Mouse (Mus musculus) left cerebral cortex, adult 2 months (tissue): Measurements from ENCODE around the gene Gm43552. TPM values are rescaled to one million over a fixed set of nuclear protein-coding genes. Genes with fewer than 3 reads are reported as not detected.
A peak's percentile ranks its signal among the peaks of the same experiment; 100 is the strongest.

Source experiments
- DNase-seq, 2 experiments: peaks; one replicate each; pipeline ENCODE4 v3.0.0; 2021 to 2022; ENCODE audit warnings: low spot score in 2 of 2, mixed read lengths in 1 of 2; ENCODE audit errors: extremely low spot score in 1 of 2
- H3K27ac ChIP-seq: fragments of 200-600 bp; 2 replicates; pipeline ENCODE4 v1.8.1; 2022
- H3K4me3 ChIP-seq: fragments of 200-600 bp; 2 replicates; pipeline ENCODE4 v1.8.1; 2022
- CTCF ChIP-seq: fragments of 200-600 bp; IDR thresholded peaks from 2 replicates; pipeline ENCODE4 v1.8.1; 2022; ENCODE audit warnings: antibody characterized with exemption, mild to moderate bottlenecking, moderate library complexity
- intact Hi-C: fragments of 180-260 bp; cut with DNase I; formaldehyde crosslinking; loops from one replicate; pipeline ENCODE4 v1.15.1; 2025
- total RNA-seq, 2 experiments: library from RNA; stranded (reverse); gene quantifications; 2 replicates each; pipeline ENCODE4 v1.2.3; 2021

The Gm43552 gene
- total RNA-seq, 2 experiments from 2014 or later, result not detected

- TF ChIP-seq CTCF, result no peak; the same call in 1 of the 2 replicates
- intact Hi-C loops, result no loop called here
- Histone ChIP-seq H3K27ac (no peak overlapping the region), H3K4me3 (no peak overlapping the region)
- no peak for DNase-seq
Observed at GRCm38 (mm10) chr5:65525674-65526443, 33.2 kb upstream of the Gm43552 start.

- no peak for DNase-seq
- intact Hi-C loops, result no loop called here
- TF ChIP-seq CTCF, result no peak
- Histone ChIP-seq H3K4me3 (no peak overlapping the region), H3K27ac (no peak overlapping the region)
Observed at GRCm38 (mm10) chr5:65524831-65525230, 32.2 kb upstream of the Gm43552 start.

DNA sequence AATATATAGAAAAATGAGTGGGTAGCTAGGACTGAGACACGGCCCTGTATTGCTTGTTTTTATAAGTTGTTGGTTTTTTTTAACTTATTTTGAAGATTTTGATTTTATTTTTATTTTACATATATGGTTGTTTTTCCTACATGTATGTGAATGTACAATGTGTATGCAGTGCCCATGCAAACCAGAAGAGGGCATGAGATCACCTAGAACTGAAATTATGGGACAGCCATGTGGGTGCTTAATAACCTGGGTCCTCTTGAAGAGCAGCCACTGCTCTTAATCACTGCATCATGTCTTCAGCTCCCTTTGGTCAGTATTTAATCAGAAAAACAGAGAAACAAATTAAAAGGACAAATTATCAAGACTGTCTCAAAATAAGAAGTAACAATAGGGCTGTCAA lies 29.2 kb upstream of the Gm43552 start:
- Histone ChIP-seq H3K27ac (no peak overlapping the region), H3K4me3 (no peak overlapping the region)
- intact Hi-C loops, result no loop called here
- TF ChIP-seq CTCF, result peak; percentile 16; the same call in 1 of the 2 replicates
- no peak for DNase-seq

DNA sequence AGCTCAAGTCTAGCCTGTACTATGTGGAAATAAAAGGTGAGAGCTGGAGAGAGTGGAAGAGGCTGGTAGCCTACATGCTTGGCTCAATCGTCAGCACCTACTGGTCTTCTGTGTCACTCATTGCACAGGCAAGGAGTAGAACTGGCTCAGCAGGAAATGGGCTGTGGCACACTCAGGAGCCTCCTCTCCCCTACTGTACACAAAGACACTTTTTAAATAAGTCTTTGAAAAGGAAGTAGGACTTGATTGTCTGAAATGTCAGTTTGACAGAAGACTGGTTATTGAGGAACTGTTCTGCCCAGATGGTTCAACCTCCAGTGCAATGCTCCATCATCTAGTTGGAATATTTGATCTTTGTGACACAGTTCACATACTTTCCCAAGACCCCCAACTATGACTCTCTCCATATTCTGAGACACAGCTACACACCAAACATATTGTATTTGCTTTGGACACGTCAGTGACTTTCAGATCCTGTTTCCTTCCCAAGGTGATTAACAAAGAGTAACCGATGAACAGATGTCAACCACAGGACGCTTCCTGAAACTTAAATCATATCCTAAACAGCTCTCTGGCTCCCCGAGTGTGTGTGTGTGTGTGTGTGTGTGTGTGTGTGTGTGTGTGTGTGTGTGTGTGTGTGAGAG lies 22.1 kb upstream of the Gm43552 start:
- H3K4me3 ChIP-seq, result no peak overlapping the region
- no peak for DNase-seq
- intact Hi-C loops, result no loop called here
- TF ChIP-seq CTCF, result no peak
- H3K27ac ChIP-seq, result no peak overlapping the region

DNA sequence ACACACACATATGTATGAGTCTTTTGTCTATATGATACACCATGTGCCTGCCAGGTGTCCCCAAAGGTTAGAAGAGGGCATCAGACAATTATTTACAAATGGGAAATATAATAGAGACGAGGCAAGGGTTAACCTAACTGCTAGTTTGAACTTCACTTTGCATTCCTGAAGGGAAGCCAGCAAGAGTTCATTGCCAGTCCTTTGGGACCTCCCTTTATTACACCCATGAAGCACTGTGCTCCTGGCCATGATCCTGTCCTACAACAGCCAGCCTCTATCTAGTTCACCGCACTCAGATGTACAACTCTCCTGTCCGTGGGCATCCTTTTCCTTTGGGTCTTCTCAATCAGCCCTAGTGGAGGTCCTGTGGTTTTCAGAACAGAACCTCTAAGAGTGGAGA lies 20.9 kb upstream of the Gm43552 start:
- Histone ChIP-seq H3K4me3 (no peak overlapping the region), H3K27ac (no peak overlapping the region)
- no peak for DNase-seq
- intact Hi-C loops, result no loop called here
- no peak for TF ChIP-seq CTCF

- Histone ChIP-seq H3K27ac (no peak overlapping the region), H3K4me3 (no peak overlapping the region)
- TF ChIP-seq CTCF, result no peak
- intact Hi-C loops, result no loop called here
- no peak for DNase-seq
Observed at GRCm38 (mm10) chr5:65508395-65508794, 15.8 kb upstream of the Gm43552 start.

DNA sequence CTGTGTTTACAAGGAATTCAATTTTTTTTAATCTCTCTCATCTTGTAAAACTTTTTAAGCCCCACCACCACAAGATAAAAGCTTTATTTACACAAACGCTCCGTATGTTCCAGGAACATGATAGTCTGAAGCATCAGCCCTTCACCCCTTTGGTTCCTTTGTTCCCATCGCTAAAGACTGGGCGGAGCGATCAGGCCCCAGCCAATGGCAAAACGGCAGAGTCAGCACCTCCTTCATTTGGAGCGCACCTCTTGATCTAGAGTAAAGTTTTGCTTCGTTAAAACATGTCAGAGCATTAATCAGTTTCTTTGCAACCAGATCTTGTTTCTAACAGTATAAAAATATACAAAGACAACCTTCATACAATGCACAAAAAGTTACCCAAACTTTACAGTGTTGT lies 13.2 kb upstream of the Gm43552 start:
- H3K4me3 ChIP-seq, result no peak overlapping the region
- DNase-seq, result no peak
- intact Hi-C loops, result no loop called here
- H3K27ac ChIP-seq, result no peak overlapping the region
- no peak for TF ChIP-seq CTCF

DNA sequence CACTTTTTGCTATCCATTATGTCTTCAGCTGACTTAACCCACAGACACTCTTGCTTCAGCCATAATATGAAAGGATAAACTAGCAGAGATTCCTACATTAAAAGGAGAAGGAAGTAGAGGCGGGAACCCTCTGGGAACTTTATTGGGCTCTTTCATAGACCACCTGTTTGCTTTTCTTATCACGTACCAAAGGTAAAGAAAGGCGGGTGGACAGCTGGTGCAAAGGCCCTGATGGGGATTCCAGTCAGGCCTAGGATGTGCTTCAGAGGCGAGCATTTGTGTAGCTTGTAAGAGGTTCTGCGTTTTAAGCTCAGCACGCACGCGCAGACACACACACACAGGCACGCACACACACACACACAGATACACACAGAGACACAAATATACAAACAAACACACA lies 8.8 kb upstream of the Gm43552 start:
- H3K27ac ChIP-seq, result no peak overlapping the region
- no peak overlapping the region for H3K4me3 ChIP-seq
- intact Hi-C loops, result no loop called here
- TF ChIP-seq CTCF, result no peak
- no peak for DNase-seq

- no peak for DNase-seq
- no peak overlapping the region for H3K4me3 ChIP-seq
- no peak overlapping the region for H3K27ac ChIP-seq
- no peak for TF ChIP-seq CTCF
- intact Hi-C loops, result no loop called here
Observed at GRCm38 (mm10) chr5:65500231-65500630, 7.6 kb upstream of the Gm43552 start.

DNA sequence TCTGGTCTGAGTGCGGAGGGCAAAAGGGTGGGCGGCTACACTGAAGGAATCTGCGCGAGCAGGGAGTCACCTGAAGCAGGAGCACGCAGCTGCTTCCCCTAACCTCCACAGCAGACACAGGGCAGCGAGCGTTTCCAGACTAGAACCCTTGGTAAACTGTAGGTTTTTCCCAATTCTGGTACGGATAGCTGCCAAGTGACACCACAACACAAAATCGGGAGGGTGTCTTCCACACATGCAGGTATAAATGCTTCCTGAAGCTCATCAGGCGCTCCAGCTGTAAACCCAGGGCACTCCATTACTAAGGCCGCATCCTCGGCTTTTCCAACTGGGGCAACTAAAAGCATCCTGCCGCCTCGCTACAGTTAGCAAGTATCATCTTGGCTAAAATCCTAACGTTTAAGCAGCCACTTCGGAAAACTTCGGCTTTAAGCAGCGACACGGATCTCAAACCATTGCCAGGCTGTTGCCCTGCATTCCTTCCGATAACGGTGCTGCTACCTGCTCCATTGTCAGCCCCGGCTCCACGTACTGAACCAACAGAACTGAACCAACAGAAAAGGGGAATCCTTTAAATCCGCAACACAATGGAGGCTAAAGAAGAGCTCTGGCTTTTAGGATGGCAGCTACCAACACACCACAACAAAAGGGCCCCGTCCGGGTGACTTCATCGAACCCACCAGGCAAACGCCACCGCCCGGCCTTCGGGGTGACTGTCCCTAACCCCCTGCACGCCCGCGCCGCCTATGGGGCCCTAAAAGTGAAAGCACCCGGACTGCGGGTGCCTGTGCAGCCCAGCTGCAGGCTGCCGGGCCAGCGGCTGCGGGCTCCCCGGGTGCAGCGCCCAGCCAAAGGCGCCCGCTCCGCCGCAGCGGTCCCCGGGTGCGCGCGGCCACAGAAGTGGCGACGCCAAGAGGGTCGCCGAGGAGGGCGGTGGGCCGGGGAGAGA lies 592 bp downstream of the Gm43552 start:
- peak; percentile 58 to 63 for DNase-seq
- peak overlapping the region; percentile 88 for H3K4me3 ChIP-seq
- peak overlapping the region; percentile 97 for H3K27ac ChIP-seq
- intact Hi-C loops, result loop anchor here (1.0 to 2.0 kb wide), 3 partner anchors 45 to 207 kb away; partner anchors contain the start of genes Pds5a, Smim14, Ube2k and Ugdh
- peak; percentile 41 for TF ChIP-seq CTCF

DNA sequence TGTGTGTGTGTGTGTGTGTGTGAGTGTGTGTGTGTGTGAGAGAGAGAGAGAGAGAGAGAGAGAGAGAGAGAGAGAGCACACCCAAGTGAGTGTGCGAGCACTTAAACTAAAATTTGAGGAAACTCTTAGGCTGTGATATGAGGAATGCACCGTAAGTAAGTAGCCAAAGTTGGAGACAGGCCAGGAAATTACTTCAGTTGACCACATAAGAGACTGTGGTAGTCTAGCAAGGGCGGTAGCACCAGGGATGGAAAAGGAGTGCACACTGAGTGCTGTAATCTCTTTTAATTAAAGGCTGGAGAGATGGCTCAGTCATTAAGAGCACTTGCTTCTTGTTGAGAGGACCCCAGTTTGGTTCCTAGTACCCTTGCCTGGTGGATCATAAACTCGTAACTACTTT lies 2.8 kb downstream of the Gm43552 start:
- no peak for TF ChIP-seq CTCF
- intact Hi-C loops, result no loop called here
- H3K27ac ChIP-seq, result no peak overlapping the region
- no peak for DNase-seq
- H3K4me3 ChIP-seq, result no peak overlapping the region

DNA sequence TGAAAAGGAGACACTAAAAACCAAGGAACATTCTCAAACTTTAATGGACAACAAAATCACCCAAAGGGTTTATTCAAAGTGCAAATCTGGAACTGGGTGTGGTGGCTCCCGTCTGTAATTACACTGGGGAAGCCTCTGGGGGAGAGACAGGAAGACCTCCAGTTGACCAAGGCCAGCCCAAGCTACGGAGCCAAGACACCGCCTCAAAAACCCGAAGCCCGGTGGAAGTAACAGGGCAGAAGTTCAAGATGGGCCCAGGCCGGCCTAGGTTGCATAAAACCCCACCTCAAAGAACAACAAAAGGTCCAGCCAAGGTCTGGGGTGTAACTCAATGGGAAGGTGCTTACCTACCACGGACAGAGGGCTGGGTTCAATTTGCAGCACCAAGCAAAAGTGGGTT lies 3.9 kb downstream of the Gm43552 start:
- no peak for DNase-seq
- Histone ChIP-seq H3K27ac (no peak overlapping the region), H3K4me3 (no peak overlapping the region)
- TF ChIP-seq CTCF, result no peak
- intact Hi-C loops, result no loop called here
